Comparison of ENCODE assay signal across 7 mouse cellular contexts in the genomic region with DNA sequence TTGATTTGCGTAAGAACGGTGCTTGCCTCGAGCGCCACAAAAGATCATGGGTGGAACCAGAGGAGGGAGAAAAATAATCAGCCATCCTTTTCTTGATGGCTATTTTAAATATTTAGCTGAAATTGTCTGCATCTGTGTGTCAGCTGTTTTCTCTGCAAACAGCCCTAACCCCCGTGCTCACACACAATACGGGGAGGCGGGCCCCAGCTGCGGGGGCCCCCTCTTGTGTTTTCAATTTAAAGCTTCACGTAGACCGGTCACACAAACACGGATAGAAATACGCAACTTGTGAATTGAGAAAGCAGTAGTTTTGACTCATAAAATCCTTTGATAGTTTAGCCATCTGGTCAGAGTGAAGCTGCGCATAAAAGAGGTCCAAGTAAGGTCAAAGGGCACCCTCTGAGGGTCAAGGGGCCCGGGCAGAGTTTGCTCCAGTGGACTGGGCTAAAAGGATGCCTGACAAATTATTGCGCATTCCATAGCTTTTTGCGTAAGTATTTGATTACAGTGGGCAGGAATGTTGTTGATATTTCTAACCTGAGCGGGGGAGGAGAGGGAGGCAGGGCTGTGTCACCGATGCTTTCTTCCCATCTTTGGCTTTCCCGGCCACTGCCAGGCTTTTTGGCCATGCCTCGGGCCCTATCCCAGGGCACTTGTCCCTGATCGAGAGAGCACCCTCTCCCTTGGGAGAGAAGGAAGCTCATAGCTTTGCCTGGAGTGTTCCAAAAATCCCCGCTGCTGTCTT.
DNase-seq lines count a peak whose midpoint lies in the region; ATAC-seq and TF ChIP-seq lines count a peak whose summit lies in the region.

No protein-coding gene starts in this region.

- H3K4me3 ChIP-seq in ES-Bruce4 (ENCODE audit: low read depth, low read length) = peak overlapping the region; percentile 46
- peak overlapping the region; percentile 11; the same call in 1 of the 2 replicates for H3K4me3 ChIP-seq in hindbrain, embryonic 13.5 days
- no peak overlapping the region for H3K4me3 ChIP-seq in midbrain, embryonic 12.5 days
- no peak overlapping the region for H3K4me3 ChIP-seq in left cerebral cortex, adult 2 months

- ATAC-seq in hindbrain, embryonic 13.5 days (ENCODE audit: low FRiP score) = no peak
- no peak for ATAC-seq in midbrain, embryonic 12.5 days (ENCODE audit: low FRiP score, low read depth)

- intact Hi-C loops in left cerebral cortex, adult 2 months (cut with DNase I) = loop anchor here (5.0 kb wide), 3 partner anchors 110 to 180 kb away; a partner anchor contains a TSS

- H3K27me3 ChIP-seq in ES-Bruce4 (ENCODE audit: control insufficient read depth, insufficient read depth, low read length, poor library complexity, severe bottlenecking) = no peaks in the 10 kb centered on the region
- H3K27me3 ChIP-seq in hindbrain, embryonic 13.5 days = peaks cover 16% of the 10 kb centered on the region
- no peaks in the 10 kb centered on the region for H3K27me3 ChIP-seq in midbrain, embryonic 12.5 days

- H3K4me1 ChIP-seq in ES-Bruce4 (ENCODE audit: control insufficient read depth, insufficient read depth, low read length) = no peaks in the 10 kb centered on the region
- H3K4me1 ChIP-seq in hindbrain, embryonic 13.5 days (replicated peaks) = peaks cover 16% of the 10 kb centered on the region
- H3K4me1 ChIP-seq in midbrain, embryonic 12.5 days = peaks cover 14% of the 10 kb centered on the region

- no peak for TF ChIP-seq POLR2A in ES-Bruce4 (IDR thresholded peaks at IDR 0.05; ENCODE audit: insufficient read depth, low read length)

- no peaks in the 10 kb centered on the region for H3K36me3 ChIP-seq in ES-Bruce4 (ENCODE audit: control insufficient read depth, insufficient read depth, low read length, poor library complexity, severe bottlenecking)
- H3K36me3 ChIP-seq in hindbrain, embryonic 13.5 days = no peaks in the 10 kb centered on the region
- no peaks in the 10 kb centered on the region for H3K36me3 ChIP-seq in midbrain, embryonic 12.5 days

- peak overlapping the region; percentile 71 for H3K9ac ChIP-seq in ES-Bruce4 (ENCODE audit: low read depth, poor library complexity, severe bottlenecking)
- no peak overlapping the region for H3K9ac ChIP-seq in hindbrain, embryonic 13.5 days
- 0 out of 2 replicates have a peak overlapping the region, but pooled peaks have one; percentile 17 for H3K9ac ChIP-seq in midbrain, embryonic 12.5 days (replicated peaks)

- H3K27ac ChIP-seq in ES-Bruce4 (ENCODE audit: insufficient read depth, low read length) = no peak overlapping the region
- H3K27ac ChIP-seq in hindbrain, embryonic 13.5 days = no peak overlapping the region
- 0 out of 2 replicates have a peak overlapping the region, but pooled peaks have one; percentile 17 for H3K27ac ChIP-seq in midbrain, embryonic 12.5 days (replicated peaks)
- H3K27ac ChIP-seq in left cerebral cortex, adult 2 months = no peak overlapping the region

- peak; percentile 89 for DNase-seq in embryo, embryonic 10 days (ENCODE audit: low spot score)
- no peak for DNase-seq in adipocyte (ENCODE audit: low spot score)
- no peak for DNase-seq in gastrocnemius, adult 8-10 months (ENCODE audit: low spot score in 2 of 2)
- DNase-seq in left cerebral cortex, adult 2 months (ENCODE audit: extremely low spot score in 1 of 2, low spot score in 2 of 2) = no peak

- 13% methylated on average over 22 of the region's 22 CpGs for WGBS in hindbrain, embryonic 13.5 days
- 15% methylated on average over 22 of the region's 22 CpGs for WGBS in midbrain, embryonic 12.5 days

- peak overlapping the region; percentile 41 for H3K4me2 ChIP-seq in hindbrain, embryonic 13.5 days
- peak overlapping the region; percentile 23 for H3K4me2 ChIP-seq in midbrain, embryonic 12.5 days (replicated peaks)

- H3K9me3 ChIP-seq in ES-Bruce4 (replicated peaks; ENCODE audit: control insufficient read depth, insufficient read depth, low read length, poor library complexity, severe bottlenecking) = no peaks in the 10 kb centered on the region
- no peaks in the 10 kb centered on the region for H3K9me3 ChIP-seq in hindbrain, embryonic 13.5 days
- H3K9me3 ChIP-seq in midbrain, embryonic 12.5 days = no peaks in the 10 kb centered on the region

- no peak for TF ChIP-seq CTCF in ES-Bruce4 (IDR thresholded peaks at IDR 0.05; ENCODE audit: low read depth, low read length)
- TF ChIP-seq CTCF in left cerebral cortex, adult 2 months (IDR thresholded peaks at IDR 0.05) = no peak

- TF ChIP-seq EP300 in ES-Bruce4 (IDR thresholded peaks at IDR 0.05; ENCODE audit: insufficient read depth, low read depth, low read length) = no peak

Comparison
In these comparisons a context has a peak if more than half of its experiments do, and no peak if none do; other contexts are left out.
1. H3K4me3 ChIP-seq: peak in ES-Bruce4 (single experiment) and hindbrain, embryonic 13.5 days (single experiment); none in midbrain, embryonic 12.5 days (single experiment) and left cerebral cortex, adult 2 months (single experiment).